Mouse (Mus musculus): ENCODE results near the gene Ascl4.

Ascl4 gene

GRCm38 (mm10) chr10:85992412-85992811 is 64.9 kb downstream of the Ascl4 start:
- TF ChIP-seq POU5F1 (IDR thresholded peaks at IDR 0.05; ENCODE audit: borderline replicate concordance, low read length) (no peak), NANOG (IDR thresholded peaks at IDR 0.05; ENCODE audit: borderline replicate concordance, low read length) (no peak), CTCF (conservative IDR thresholded peaks at IDR 0.05; ENCODE audit: low read length) (no peak)
- H3K4me3 ChIP-seq (replicated peaks; ENCODE audit: low read length) = no peak overlapping the region
- no peaks in the 10 kb centered on the region for H3K27me3 ChIP-seq (ENCODE audit: insufficient read depth, low read length)
- H3K9me3 ChIP-seq (ENCODE audit: low read length) = no peaks in the 10 kb centered on the region
- no peaks in the 10 kb centered on the region for H3K36me3 ChIP-seq (ENCODE audit: insufficient read depth, low read length)
- H3K4me1 ChIP-seq (replicated peaks; ENCODE audit: low read depth, low read length) = no peaks in the 10 kb centered on the region

- H3K27me3 ChIP-seq (ENCODE audit: insufficient read depth, low read length) = no peaks in the 10 kb centered on the region
- no peaks in the 10 kb centered on the region for H3K9me3 ChIP-seq (ENCODE audit: low read length)
- TF ChIP-seq POU5F1 (IDR thresholded peaks at IDR 0.05; ENCODE audit: borderline replicate concordance, low read length) (no peak), NANOG (IDR thresholded peaks at IDR 0.05; ENCODE audit: borderline replicate concordance, low read length) (no peak), CTCF (conservative IDR thresholded peaks at IDR 0.05; ENCODE audit: low read length) (no peak)
Observed at GRCm38 (mm10) chr10:85993836-85994235, 66.4 kb downstream of the Ascl4 start.

GRCm38 (mm10) chr10:85994543-85995104 is 67.1 kb downstream of the Ascl4 start:
- H3K4me3 ChIP-seq (replicated peaks; ENCODE audit: low read length) = no peak overlapping the region
- no peaks in the 10 kb centered on the region for H3K9me3 ChIP-seq (ENCODE audit: low read length)
- H3K27me3 ChIP-seq (ENCODE audit: insufficient read depth, low read length) = no peaks in the 10 kb centered on the region
- no peak for TF ChIP-seq NANOG (IDR thresholded peaks at IDR 0.05; ENCODE audit: borderline replicate concordance, low read length)
- TF ChIP-seq CTCF (conservative IDR thresholded peaks at IDR 0.05; ENCODE audit: low read length) = no peak
- no peak for TF ChIP-seq POU5F1 (IDR thresholded peaks at IDR 0.05; ENCODE audit: borderline replicate concordance, low read length)
- no peaks in the 10 kb centered on the region for H3K36me3 ChIP-seq (ENCODE audit: insufficient read depth, low read length)
- no peaks in the 10 kb centered on the region for H3K4me1 ChIP-seq (replicated peaks; ENCODE audit: low read depth, low read length)

More at GRCm38 (mm10) chr10:85993836-85994235, 66.4 kb downstream of the Ascl4 start:
- Histone ChIP-seq H3K36me3 (ENCODE audit: insufficient read depth, low read length) (no peaks in the 10 kb centered on the region), H3K4me3 (replicated peaks; ENCODE audit: low read length) (no peak overlapping the region), H3K4me1 (replicated peaks; ENCODE audit: low read depth, low read length) (no peaks in the 10 kb centered on the region)

Data from E14TG2a.4 (cell line).